Comparison of ENCODE assay signal across 12 mouse cellular contexts in the genomic region with DNA sequence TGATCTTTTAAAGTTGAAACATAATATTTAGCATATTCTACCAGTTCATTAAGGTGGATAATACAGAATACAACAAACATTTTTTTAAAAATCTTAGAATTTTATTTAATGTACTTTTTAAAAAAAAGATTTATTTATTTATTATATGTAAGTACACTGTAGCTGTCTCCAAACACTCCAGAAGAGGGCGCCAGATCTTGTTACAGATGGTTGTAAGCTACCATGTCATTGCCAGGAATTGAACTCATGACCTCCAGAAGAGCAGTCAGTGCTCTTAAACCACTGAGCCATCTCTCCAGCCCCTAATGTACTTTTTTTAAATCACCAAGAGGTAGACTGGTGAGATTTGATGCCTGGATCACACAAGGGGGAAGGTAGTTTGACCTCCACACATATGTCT. TPM values are rescaled to one million over a fixed set of nuclear protein-coding genes. Genes with fewer than 3 reads are reported as not detected.
DNase-seq lines count a peak whose midpoint lies in the region; ATAC-seq and TF ChIP-seq lines count a peak whose summit lies in the region.
"Had no signal": no experiment of that assay in that cellular context is flagged by ENCODE, and none has a peak within 500 bp of the region (broad histone marks: within the 10 kb centered on the region; RNA-seq: fewer than 3 reads in every experiment).

No protein-coding gene starts in this region.

- H3K36me3 ChIP-seq in heart, postnatal 0 days (replicated peaks; ENCODE audit: control insufficient read depth, insufficient read depth, low read length), result no peaks in the 10 kb centered on the region
- H3K36me3 ChIP-seq in lung, postnatal 0 days (ENCODE audit: insufficient read depth, low read length), result no peaks in the 10 kb centered on the region
- H3K36me3 ChIP-seq in liver, postnatal 0 days (replicated peaks; ENCODE audit: insufficient read depth, low read length), result peaks cover 37% of the 10 kb centered on the region
- H3K36me3 ChIP-seq: embryonic facial prominence, embryonic 10.5 days; heart, embryonic 10.5 days; hindbrain, embryonic 12.5 days had no signal

- no peak overlapping the region for H3K4me3 ChIP-seq in heart, postnatal 0 days (ENCODE audit: low read depth, low read length)
- H3K4me3 ChIP-seq in lung, postnatal 0 days (ENCODE audit: low read depth, low read length), result no peak overlapping the region
- H3K4me3 ChIP-seq in liver, postnatal 0 days (ENCODE audit: low read depth, low read length), result no peak overlapping the region
- H3K4me3 ChIP-seq: embryonic facial prominence, embryonic 10.5 days; heart, embryonic 10.5 days; hindbrain, embryonic 12.5 days had no signal

- H3K9me3 ChIP-seq in heart, postnatal 0 days (replicated peaks; ENCODE audit: control insufficient read depth, low read length), result no peaks in the 10 kb centered on the region
- H3K9me3 ChIP-seq in lung, postnatal 0 days (ENCODE audit: low read length), result no peaks in the 10 kb centered on the region
- H3K9me3 ChIP-seq in liver, postnatal 0 days (ENCODE audit: low read length), result no peaks in the 10 kb centered on the region
- H3K9me3 ChIP-seq: embryonic facial prominence, embryonic 10.5 days; heart, embryonic 10.5 days; hindbrain, embryonic 12.5 days had no signal

- intact Hi-C loops in heart, postnatal 25 days (cut with DNase I), result no loop called here
- intact Hi-C loops in left cerebral cortex, postnatal 4 days (cut with DNase I), result no loop called here

- H3K27ac ChIP-seq in heart, postnatal 0 days (ENCODE audit: low read depth), result no peak overlapping the region
- H3K27ac ChIP-seq in lung, postnatal 0 days (ENCODE audit: low read length), result no peak overlapping the region
- H3K27ac ChIP-seq in liver, postnatal 0 days (ENCODE audit: low read depth), result no peak overlapping the region
- H3K27ac ChIP-seq: embryonic facial prominence, embryonic 10.5 days; heart, embryonic 10.5 days; hindbrain, embryonic 12.5 days had no signal

- ATAC-seq in heart, postnatal 0 days (ENCODE audit: insufficient read depth, low read depth), result no peak
- ATAC-seq in lung, postnatal 0 days, result no peak
- no peak for ATAC-seq in liver, postnatal 0 days

- WGBS in heart, postnatal 0 days, result 31% methylated on average over 1 of the region's 1 CpGs
- WGBS in lung, postnatal 0 days, result 48% methylated on average over 1 of the region's 1 CpGs
- 50% methylated on average over 1 of the region's 1 CpGs for WGBS in liver, postnatal 0 days (ENCODE audit: insufficient replicate concordance)

- H3K27me3 ChIP-seq in heart, postnatal 0 days (ENCODE audit: control insufficient read depth, insufficient read depth, low read length), result no peaks in the 10 kb centered on the region
- H3K27me3 ChIP-seq in lung, postnatal 0 days (replicated peaks; ENCODE audit: insufficient read depth, low read length), result no peaks in the 10 kb centered on the region
- H3K27me3 ChIP-seq in liver, postnatal 0 days (ENCODE audit: insufficient read depth, low read length), result no peaks in the 10 kb centered on the region
- H3K27me3 ChIP-seq: hindbrain, embryonic 12.5 days had no signal

- no peak overlapping the region for H3K9ac ChIP-seq in heart, postnatal 0 days (replicated peaks; ENCODE audit: low read depth, low read length)
- no peak overlapping the region for H3K9ac ChIP-seq in lung, postnatal 0 days (replicated peaks; ENCODE audit: low read depth)
- H3K9ac ChIP-seq in liver, postnatal 0 days (replicated peaks), result no peak overlapping the region
- H3K9ac ChIP-seq: hindbrain, embryonic 12.5 days had no signal

- H3K4me1 ChIP-seq in heart, postnatal 0 days (ENCODE audit: control insufficient read depth, insufficient read depth), result no peaks in the 10 kb centered on the region
- H3K4me1 ChIP-seq in lung, postnatal 0 days (ENCODE audit: insufficient read depth, low read depth, low read length), result no peaks in the 10 kb centered on the region
- H3K4me1 ChIP-seq in liver, postnatal 0 days (ENCODE audit: insufficient read depth), result peaks cover 7% of the 10 kb centered on the region; the same call in 1 of the 2 replicates
- H3K4me1 ChIP-seq: embryonic facial prominence, embryonic 10.5 days; heart, embryonic 10.5 days had no signal

- TF ChIP-seq EP300 in heart, postnatal 0 days (IDR thresholded peaks at IDR 0.05; ENCODE audit: low read depth), result no peak
- TF ChIP-seq EP300 in lung, postnatal 0 days (IDR thresholded peaks at IDR 0.05), result no peak
- TF ChIP-seq EP300 in liver, postnatal 0 days (IDR thresholded peaks at IDR 0.05; ENCODE audit: low read depth), result no peak

- no peak overlapping the region for H3K4me2 ChIP-seq in heart, postnatal 0 days (ENCODE audit: low read depth, low read length)
- no peak overlapping the region for H3K4me2 ChIP-seq in lung, postnatal 0 days (replicated peaks; ENCODE audit: low read depth, low read length)
- H3K4me2 ChIP-seq in liver, postnatal 0 days (ENCODE audit: low read depth, low read length), result no peak overlapping the region
- H3K4me2 ChIP-seq: hindbrain, embryonic 12.5 days had no signal

- DNase-seq in heart, postnatal 0 days (ENCODE audit: low spot score), result no peak
- DNase-seq in heart, postnatal 25 days (ENCODE audit: low spot score), result no peak
- DNase-seq in lung, postnatal 0 days (ENCODE audit: low spot score), result no peak
- no peak for DNase-seq in lung, postnatal 4 days
- DNase-seq in ES-CJ7 (ENCODE audit: low read depth, low spot score), result peak; percentile 17
- DNase-seq in liver, postnatal 0 days, result no peak
- DNase-seq in left cerebral cortex, postnatal 4 days, result no peak
- DNase-seq: cerebellum, adult 11 months; retina, postnatal 1 day had no signal

- TF ChIP-seq CTCF in heart, postnatal 0 days (IDR thresholded peaks at IDR 0.05; ENCODE audit: low read depth), result 0 out of 2 replicates have a peak, but pooled peaks have one; percentile 2
- peak; percentile 18; the same call in 1 of the 2 replicates for TF ChIP-seq CTCF in lung, postnatal 0 days (IDR thresholded peaks at IDR 0.05)
- peak; percentile 44 for TF ChIP-seq CTCF in liver, postnatal 0 days (IDR thresholded peaks at IDR 0.05; ENCODE audit: low read depth)

RNA-seq across cellular contexts. Expression of gene Rwdd3, which starts 40.7 kb away (rescaled TPM):
- total RNA-seq in heart, postnatal 0 days (2014; rRNA removed; ENCODE audit: low replicate concordance), result not detected in 2 replicates
- polyA plus RNA-seq in heart, postnatal 0 days (2015; fragmentation: Nextera tagmentation; extraction: Ambion mirVana), result 3.3 and 4.8 TPM in 2 replicates
- total RNA-seq in heart, postnatal 25 days (2021), result 1 to 10 TPM; 1.2 to 1.6 TPM
- polyA plus RNA-seq in lung, postnatal 0 days (2015; fragmentation: Nextera tagmentation; extraction: Ambion mirVana), result 5.1 and 6.2 TPM in 2 replicates
- 5.9 and 8.2 TPM in 2 replicates for polyA plus RNA-seq in liver, postnatal 0 days (2015; fragmentation: Nextera tagmentation; extraction: Ambion mirVana)
- 10 to 100 TPM; 23.1 to 27.4 TPM for total RNA-seq in left cerebral cortex, postnatal 4 days (2021)

Comparison
In these comparisons a context has a peak if more than half of its experiments do, and no peak if none do; other contexts are left out.
1. RNA of gene Rwdd3, which starts 40.7 kb away (total RNA-seq): 23.1 to 27.4 TPM in left cerebral cortex, postnatal 4 days; 1.2 to 1.6 TPM in heart, postnatal 25 days and not detected in heart, postnatal 0 days; every median in the first group is over 4 times any median in the second.
2. Peak in every context shown above with its lines, with median percentiles within 50 percentile points of each other: CTCF ChIP-seq.